Mouse (Mus musculus) lung, postnatal 36 days (tissue): ENCODE measurements around the gene Gm3591.
"Not testable (repeated sequence)": the region's sequence is repeated elsewhere in the genome, so short reads cannot be mapped to it uniquely, and the experiment has no call there.

Experiments used
- DNase-seq: peaks from one replicate; pipeline ENCODE4 v3.0.0; 2022; ENCODE audit warnings: mixed read lengths

Gm3591 gene

DNA sequence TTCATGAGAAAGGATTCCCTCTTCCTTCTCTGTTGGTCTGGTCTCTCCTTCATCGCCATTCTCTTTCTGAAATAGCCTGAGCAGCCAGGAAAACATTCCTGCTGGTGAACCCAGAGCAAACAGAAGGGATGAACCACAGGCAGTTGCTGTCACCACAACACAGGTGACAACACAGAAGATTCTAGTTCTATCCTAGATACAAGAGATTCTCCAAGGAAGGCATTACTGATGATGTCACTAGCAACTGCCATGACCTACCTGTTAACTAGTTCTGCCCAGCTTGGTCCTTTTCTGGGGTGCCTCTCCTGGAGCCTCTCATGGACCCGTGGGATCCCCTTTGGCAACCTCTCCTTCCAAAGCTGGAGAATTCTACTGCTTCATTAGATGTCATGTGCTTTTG is at the start of gene Gm3591:
Gene Gm3591, minus strand, starts transcription at position 101 of the 400 bp plus-strand sequence.
- DNase-seq: not testable (repeated sequence)

DNA sequence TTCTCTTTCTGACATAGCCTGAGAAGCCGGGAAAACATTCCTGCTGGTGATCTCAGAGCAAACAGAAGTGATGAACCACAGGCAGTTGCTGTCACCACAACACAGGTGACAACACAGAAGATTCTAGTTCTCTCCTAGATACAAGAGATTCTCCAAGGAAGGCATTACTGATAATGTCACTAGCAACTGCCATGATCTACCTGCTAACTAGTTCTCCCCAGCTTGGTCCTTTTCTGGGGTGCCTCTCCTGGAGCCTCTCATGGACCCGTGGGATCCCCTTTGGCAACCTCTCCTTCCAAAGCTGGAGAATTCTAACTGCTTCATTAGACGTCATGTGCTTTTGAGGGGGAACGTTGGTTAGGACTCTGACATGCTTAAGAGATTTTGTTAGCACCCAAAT is 32.2 kb upstream of the Gm3591 start, which contains the start of gene Gm3594:
Gene Gm3594, minus strand, starts transcription at position 101 of the 400 bp plus-strand sequence.
- DNase-seq: not testable (repeated sequence)

GRCm38 (mm10) chr14:6440774-6441173 is 28.5 kb upstream of the Gm3591 start:
- DNase-seq: not testable (repeated sequence)

DNA sequence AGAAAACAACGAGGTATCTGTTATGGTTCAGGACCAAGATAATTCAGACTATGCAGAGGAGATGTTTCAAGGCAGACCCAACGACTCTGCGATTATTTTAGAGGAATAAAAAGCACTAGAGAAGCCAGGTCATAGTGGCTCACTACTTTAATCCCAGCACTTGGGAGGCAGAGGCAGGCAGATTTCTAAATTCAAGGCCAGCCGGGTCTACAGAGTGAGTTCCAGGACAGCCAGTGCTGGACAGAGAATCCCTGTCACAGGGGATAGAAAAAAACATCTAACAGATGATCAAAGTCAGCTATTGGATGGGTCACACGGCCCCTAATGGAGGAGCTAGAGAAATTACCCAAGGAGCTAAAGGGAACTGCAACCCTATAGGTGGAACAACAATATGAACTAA is 27.9 kb upstream of the Gm3591 start:
- not testable (repeated sequence) for DNase-seq

DNA sequence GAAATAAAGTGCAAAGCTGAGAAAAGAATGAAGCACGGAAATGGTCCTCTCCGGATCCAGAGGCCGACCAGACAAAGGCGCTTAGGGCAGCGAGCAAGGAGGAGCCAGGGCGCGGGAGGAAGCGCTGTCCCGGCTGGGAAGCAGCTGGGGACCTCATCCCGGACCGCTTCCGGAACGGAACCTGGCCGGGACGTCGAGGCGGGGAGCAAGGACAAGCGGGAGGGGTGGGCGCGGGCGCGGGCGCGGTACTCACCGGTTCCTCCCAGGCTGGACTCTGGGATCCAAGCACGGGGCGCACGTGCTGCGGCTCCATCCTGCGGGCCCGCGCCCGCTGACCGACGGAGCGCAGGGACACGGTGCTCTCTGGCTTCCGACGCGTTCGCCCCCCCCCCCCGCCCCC is 14.5 kb upstream of the Gm3591 start:
- DNase-seq: peak; percentile 15

DNA sequence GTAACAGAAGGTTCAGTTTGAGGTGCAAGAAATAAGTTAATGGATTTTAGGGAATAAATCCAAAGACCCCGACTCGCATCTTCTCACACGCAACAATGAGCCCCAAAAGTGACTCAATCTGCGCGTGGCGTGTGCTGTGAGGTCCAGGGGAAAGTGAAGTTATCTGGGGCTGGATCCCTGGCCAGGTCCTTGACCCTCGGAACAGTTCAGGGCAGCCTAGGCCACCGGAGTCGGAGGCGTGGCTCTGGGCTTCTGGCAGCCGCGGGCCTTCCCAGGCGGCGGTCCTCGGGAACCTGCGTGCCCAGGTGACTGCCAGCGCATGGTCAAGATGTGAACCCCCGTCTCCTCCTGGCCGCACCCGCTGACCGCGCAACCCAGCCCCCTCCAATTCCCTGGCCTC is 14.1 kb upstream of the Gm3591 start:
- not testable (repeated sequence) for DNase-seq

- not testable (repeated sequence) for DNase-seq
Measured at GRCm38 (mm10) chr14:6390219-6390618, 22.1 kb downstream of the Gm3591 start, which contains the start of gene Gm16440. TSS of gene Gm16440 (minus strand) at chr14:6390319.
